10 mouse cellular contexts compared by ENCODE assay signal in genomic region chr7:26780510-26780909, GRCm38 (mm10). TPM values are rescaled to one million over a fixed set of nuclear protein-coding genes. Genes with fewer than 3 reads are reported as not detected.
DNase-seq lines count a peak whose midpoint lies in the region; ATAC-seq and TF ChIP-seq lines count a peak whose summit lies in the region.
"Had no signal": no experiment of that assay in that cellular context is flagged by ENCODE, and none has a peak within 500 bp of the region (broad histone marks: within the 10 kb centered on the region; RNA-seq: fewer than 3 reads in every experiment).

No protein-coding gene starts in this region.

- no peak for ATAC-seq in heart, embryonic 14.5 days (ENCODE audit: insufficient number of reproducible peaks, insufficient read depth, low FRiP score, low read depth)
- ATAC-seq in embryonic facial prominence, embryonic 11.5 days (replicated peaks; ENCODE audit: insufficient number of reproducible peaks, low FRiP score, low TSS enrichment, low read depth) = peak; percentile 76; the same call in 1 of the 2 replicates
- ATAC-seq in neural tube, embryonic 14.5 days (ENCODE audit: low read depth) = peak; percentile 94
- ATAC-seq in intestine, postnatal 0 days = no peak

- DNase-seq in heart, adult 9 months (ENCODE audit: low spot score in 2 of 2) = no peak
- peak; percentile 56 for DNase-seq in embryonic facial prominence, embryonic 11.5 days (ENCODE audit: low spot score)
- DNase-seq in layer of hippocampus, adult 2 months (ENCODE audit: low spot score in 2 of 2) = peak; percentile 16 to 21
- DNase-seq in cerebellum, adult 8-10 months = no peak
- DNase-seq in cerebellum, postnatal 36 days = no peak
- DNase-seq: heart, adult 18-20 months had no signal

- no peaks in the 10 kb centered on the region for H3K9me3 ChIP-seq in heart, embryonic 14.5 days (ENCODE audit: control insufficient read depth, low read length)
- no peaks in the 10 kb centered on the region for H3K9me3 ChIP-seq in embryonic facial prominence, embryonic 11.5 days (replicated peaks; ENCODE audit: control insufficient read depth, low read length)
- H3K9me3 ChIP-seq in neural tube, embryonic 14.5 days (ENCODE audit: control insufficient read depth, low read length) = no peaks in the 10 kb centered on the region
- H3K9me3 ChIP-seq in intestine, postnatal 0 days (ENCODE audit: control insufficient read depth) = no peaks in the 10 kb centered on the region
- H3K9me3 ChIP-seq: limb, embryonic 15.5 days had no signal

- no peak overlapping the region for H3K9ac ChIP-seq in heart, embryonic 14.5 days (ENCODE audit: low read length)
- H3K9ac ChIP-seq in embryonic facial prominence, embryonic 11.5 days (replicated peaks; ENCODE audit: low read length) = no peak overlapping the region
- no peak overlapping the region for H3K9ac ChIP-seq in neural tube, embryonic 14.5 days (replicated peaks; ENCODE audit: low read depth, low read length)
- H3K9ac ChIP-seq in intestine, postnatal 0 days (ENCODE audit: low read depth, low read length) = no peak overlapping the region
- H3K9ac ChIP-seq: limb, embryonic 15.5 days had no signal

- no peak for TF ChIP-seq CTCF in layer of hippocampus, adult 2 months (conservative IDR thresholded peaks at IDR 0.05)
- TF ChIP-seq CTCF in intestine, postnatal 0 days (IDR thresholded peaks at IDR 0.05; ENCODE audit: low read depth) = no peak

- no peak overlapping the region for H3K4me3 ChIP-seq in heart, embryonic 14.5 days (ENCODE audit: control insufficient read depth in 1 of 2, insufficient read depth in 1 of 2, low read depth in 1 of 2, low read length in 2 of 2)
- no peak overlapping the region for H3K4me3 ChIP-seq in embryonic facial prominence, embryonic 11.5 days (ENCODE audit: low read depth, low read length)
- 0 out of 2 replicates have a peak overlapping the region, but pooled peaks have one; percentile 15 for H3K4me3 ChIP-seq in layer of hippocampus, adult 2 months
- H3K4me3 ChIP-seq in neural tube, embryonic 14.5 days (ENCODE audit: low read depth, low read length) = no peak overlapping the region
- H3K4me3 ChIP-seq in intestine, postnatal 0 days (ENCODE audit: low read depth, low read length) = no peak overlapping the region
- H3K4me3 ChIP-seq: limb, embryonic 15.5 days had no signal

- H3K4me2 ChIP-seq in heart, embryonic 14.5 days (ENCODE audit: low read length) = peak overlapping the region; percentile 13; the same call in 1 of the 2 replicates
- no peak overlapping the region for H3K4me2 ChIP-seq in embryonic facial prominence, embryonic 11.5 days (ENCODE audit: low read depth, low read length)
- peak overlapping the region; percentile 21; the same call in 1 of the 2 replicates for H3K4me2 ChIP-seq in neural tube, embryonic 14.5 days (ENCODE audit: low read depth, low read length)
- H3K4me2 ChIP-seq in intestine, postnatal 0 days (replicated peaks; ENCODE audit: low read depth) = no peak overlapping the region
- H3K4me2 ChIP-seq: limb, embryonic 15.5 days had no signal

- H3K36me3 ChIP-seq in heart, embryonic 14.5 days (ENCODE audit: control insufficient read depth, insufficient read depth, low read length) = no peaks in the 10 kb centered on the region
- no peaks in the 10 kb centered on the region for H3K36me3 ChIP-seq in embryonic facial prominence, embryonic 11.5 days (replicated peaks; ENCODE audit: control insufficient read depth, insufficient read depth, low read depth, low read length)
- H3K36me3 ChIP-seq in neural tube, embryonic 14.5 days (ENCODE audit: control insufficient read depth, insufficient read depth, low read length) = no peaks in the 10 kb centered on the region
- no peaks in the 10 kb centered on the region for H3K36me3 ChIP-seq in intestine, postnatal 0 days (ENCODE audit: control insufficient read depth, insufficient read depth)
- H3K36me3 ChIP-seq: limb, embryonic 15.5 days had no signal

- 7% methylated on average over 11 of the region's 11 CpGs for WGBS in heart, embryonic 14.5 days
- WGBS in embryonic facial prominence, embryonic 11.5 days = 5% methylated on average over 11 of the region's 11 CpGs
- WGBS in neural tube, embryonic 14.5 days = 6% methylated on average over 11 of the region's 11 CpGs
- WGBS in intestine, postnatal 0 days = 20% methylated on average over 11 of the region's 11 CpGs

- no peaks in the 10 kb centered on the region for H3K4me1 ChIP-seq in heart, embryonic 14.5 days (ENCODE audit: control insufficient read depth in 2 of 2, insufficient read depth in 2 of 2, low read length in 2 of 2)
- no peaks in the 10 kb centered on the region for H3K4me1 ChIP-seq in embryonic facial prominence, embryonic 11.5 days (ENCODE audit: control insufficient read depth, insufficient read depth, low read length)
- H3K4me1 ChIP-seq in neural tube, embryonic 14.5 days (ENCODE audit: control insufficient read depth, insufficient read depth, low read length) = no peaks in the 10 kb centered on the region
- H3K4me1 ChIP-seq in intestine, postnatal 0 days (replicated peaks; ENCODE audit: control insufficient read depth, insufficient read depth, low read length) = no peaks in the 10 kb centered on the region
- H3K4me1 ChIP-seq: limb, embryonic 15.5 days had no signal

- H3K27ac ChIP-seq in heart, embryonic 14.5 days (replicated peaks in 1 of 2; ENCODE audit: control insufficient read depth in 1 of 2, insufficient read depth in 1 of 2, low read depth in 2 of 2, low read length in 2 of 2) = no peak overlapping the region
- no peak overlapping the region for H3K27ac ChIP-seq in embryonic facial prominence, embryonic 11.5 days (replicated peaks; ENCODE audit: low read depth, low read length)
- H3K27ac ChIP-seq in layer of hippocampus, adult 2 months = no peak overlapping the region
- H3K27ac ChIP-seq in neural tube, embryonic 14.5 days (ENCODE audit: low read depth, low read length) = no peak overlapping the region
- H3K27ac ChIP-seq in intestine, postnatal 0 days (ENCODE audit: low read depth, low read length) = no peak overlapping the region
- H3K27ac ChIP-seq: limb, embryonic 15.5 days had no signal

- H3K27me3 ChIP-seq in heart, embryonic 14.5 days (ENCODE audit: control insufficient read depth, insufficient read depth, low read length) = no peaks in the 10 kb centered on the region
- H3K27me3 ChIP-seq in embryonic facial prominence, embryonic 11.5 days (ENCODE audit: control insufficient read depth, insufficient read depth, low read length) = no peaks in the 10 kb centered on the region
- no peaks in the 10 kb centered on the region for H3K27me3 ChIP-seq in neural tube, embryonic 14.5 days (ENCODE audit: control insufficient read depth, insufficient read depth, low read length)
- no peaks in the 10 kb centered on the region for H3K27me3 ChIP-seq in intestine, postnatal 0 days (replicated peaks; ENCODE audit: control insufficient read depth, insufficient read depth, low read length)
- H3K27me3 ChIP-seq: limb, embryonic 15.5 days had no signal

RNA-seq across cellular contexts. Expression of gene Cyp2b19, which starts 23.6 kb away (rescaled TPM):
- polyA plus RNA-seq in heart, embryonic 14.5 days (2014; fragmentation: Nextera tagmentation; extraction: Ambion mirVana) = not detected in 2 replicates
- 0.10 TPM in 1 of 2 replicates, not detected in the other for polyA plus RNA-seq in embryonic facial prominence, embryonic 11.5 days (2014; fragmentation: Nextera tagmentation; extraction: Ambion mirVana)
- total RNA-seq in layer of hippocampus, adult 2 months (2021) = not detected
- polyA plus RNA-seq in neural tube, embryonic 14.5 days (2014; fragmentation: Nextera tagmentation; extraction: Ambion mirVana) = 0.46 and 0.82 TPM in 2 replicates
- polyA plus RNA-seq in intestine, postnatal 0 days (2015; fragmentation: Nextera tagmentation; extraction: Ambion mirVana) = not detected in 2 replicates
- total RNA-seq: heart, adult 18-20 months had no signal

RNA-seq across cellular contexts. Expression of gene Cyp2g1, which starts 28.2 kb away (rescaled TPM):
- not detected in 2 replicates for polyA plus RNA-seq in heart, embryonic 14.5 days (2014; fragmentation: Nextera tagmentation; extraction: Ambion mirVana)
- polyA plus RNA-seq in embryonic facial prominence, embryonic 11.5 days (2014; fragmentation: Nextera tagmentation; extraction: Ambion mirVana) = not detected in 2 replicates
- total RNA-seq in layer of hippocampus, adult 2 months (2021) = not detected
- polyA plus RNA-seq in neural tube, embryonic 14.5 days (2014; fragmentation: Nextera tagmentation; extraction: Ambion mirVana) = not detected in 2 replicates
- not detected in 2 replicates for polyA plus RNA-seq in intestine, postnatal 0 days (2015; fragmentation: Nextera tagmentation; extraction: Ambion mirVana)
- total RNA-seq: heart, adult 18-20 months had no signal
- polyA plus RNA-seq: limb, embryonic 15.5 days had no signal

RNA-seq across cellular contexts. Expression of gene Cyp2a5, which starts 54.6 kb away (rescaled TPM):
- not detected in 2 replicates for polyA plus RNA-seq in heart, embryonic 14.5 days (2014; fragmentation: Nextera tagmentation; extraction: Ambion mirVana)
- 0.57 TPM in 1 of 2 replicates, not detected in the other for polyA plus RNA-seq in embryonic facial prominence, embryonic 11.5 days (2014; fragmentation: Nextera tagmentation; extraction: Ambion mirVana)
- under 1 TPM in 1 of 2 experiments, not detected in 1; 0.59 TPM for total RNA-seq in layer of hippocampus, adult 2 months (2021)
- 0.50 TPM in 1 of 2 replicates, not detected in the other for polyA plus RNA-seq in neural tube, embryonic 14.5 days (2014; fragmentation: Nextera tagmentation; extraction: Ambion mirVana)
- not detected in 2 replicates for polyA plus RNA-seq in intestine, postnatal 0 days (2015; fragmentation: Nextera tagmentation; extraction: Ambion mirVana)
- polyA plus RNA-seq: limb, embryonic 15.5 days had no signal

Comparison
In these comparisons a context has a peak if more than half of its experiments do, and no peak if none do; other contexts are left out.
1. ATAC-seq: peak in embryonic facial prominence, embryonic 11.5 days (single experiment) and neural tube, embryonic 14.5 days (single experiment); none in heart, embryonic 14.5 days (single experiment) and intestine, postnatal 0 days (single experiment).
2. H3K4me2 ChIP-seq: peak in heart, embryonic 14.5 days (single experiment) and neural tube, embryonic 14.5 days (single experiment); none in embryonic facial prominence, embryonic 11.5 days (single experiment) and intestine, postnatal 0 days (single experiment).
3. DNase-seq: peak in embryonic facial prominence, embryonic 11.5 days (single experiment) and layer of hippocampus, adult 2 months (2 of 2); none in heart, adult 9 months (0 of 2), cerebellum, adult 8-10 months (single experiment) and cerebellum, postnatal 36 days (0 of 2).